Mouse (Mus musculus): ENCODE data around the gene Fbxo36. TPM values are rescaled to one million over a fixed set of nuclear protein-coding genes. Genes with fewer than 3 reads are reported as not detected.

Fbxo36 gene
- 1.3 TPM for total RNA-seq (2023)

DNA sequence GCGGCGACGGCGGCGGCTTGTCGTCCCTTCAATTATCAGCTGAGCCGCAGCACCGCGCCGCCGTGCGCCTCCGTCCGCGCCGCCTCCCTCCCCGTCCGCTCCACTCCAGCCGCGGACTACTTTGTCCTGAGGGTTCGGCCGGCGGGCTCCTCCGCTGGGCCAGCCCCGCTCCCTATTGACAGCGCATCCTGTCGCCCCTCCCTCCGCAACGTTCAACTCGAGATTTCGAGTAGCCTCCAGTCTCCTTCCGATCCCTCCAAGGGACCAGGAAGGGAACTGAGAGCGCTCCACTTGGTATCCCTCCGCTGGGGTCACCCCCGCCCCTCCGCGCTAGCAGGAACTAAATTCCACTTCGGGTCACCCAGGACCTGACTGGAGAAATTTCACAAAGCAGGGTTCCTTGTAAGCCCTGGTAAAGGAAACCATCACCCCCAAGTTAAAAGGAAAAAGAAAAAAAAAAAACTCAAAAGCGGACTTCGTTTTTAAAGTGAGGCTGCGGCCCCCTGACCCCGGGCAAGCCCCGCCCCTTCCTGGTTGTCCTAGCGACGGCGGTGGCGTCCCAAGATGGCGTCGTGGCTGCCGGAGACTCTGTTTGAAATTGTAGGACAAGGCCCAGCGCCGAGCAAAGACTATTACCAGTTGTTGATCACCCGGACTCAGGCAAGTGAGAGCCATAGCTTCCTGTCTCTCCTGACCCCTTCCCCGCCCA, at the start of gene Fbxo36:
Gene Fbxo36 (plus strand): TSS at position 533 of the 709 bp plus-strand sequence.

GRCm38 (mm10) chr1:84840018-84840664, 500 bp downstream of the Fbxo36 start, which contains the start of gene Trip12:
Gene Trip12, minus strand, starts transcription at chr1:84840516.

DNA sequence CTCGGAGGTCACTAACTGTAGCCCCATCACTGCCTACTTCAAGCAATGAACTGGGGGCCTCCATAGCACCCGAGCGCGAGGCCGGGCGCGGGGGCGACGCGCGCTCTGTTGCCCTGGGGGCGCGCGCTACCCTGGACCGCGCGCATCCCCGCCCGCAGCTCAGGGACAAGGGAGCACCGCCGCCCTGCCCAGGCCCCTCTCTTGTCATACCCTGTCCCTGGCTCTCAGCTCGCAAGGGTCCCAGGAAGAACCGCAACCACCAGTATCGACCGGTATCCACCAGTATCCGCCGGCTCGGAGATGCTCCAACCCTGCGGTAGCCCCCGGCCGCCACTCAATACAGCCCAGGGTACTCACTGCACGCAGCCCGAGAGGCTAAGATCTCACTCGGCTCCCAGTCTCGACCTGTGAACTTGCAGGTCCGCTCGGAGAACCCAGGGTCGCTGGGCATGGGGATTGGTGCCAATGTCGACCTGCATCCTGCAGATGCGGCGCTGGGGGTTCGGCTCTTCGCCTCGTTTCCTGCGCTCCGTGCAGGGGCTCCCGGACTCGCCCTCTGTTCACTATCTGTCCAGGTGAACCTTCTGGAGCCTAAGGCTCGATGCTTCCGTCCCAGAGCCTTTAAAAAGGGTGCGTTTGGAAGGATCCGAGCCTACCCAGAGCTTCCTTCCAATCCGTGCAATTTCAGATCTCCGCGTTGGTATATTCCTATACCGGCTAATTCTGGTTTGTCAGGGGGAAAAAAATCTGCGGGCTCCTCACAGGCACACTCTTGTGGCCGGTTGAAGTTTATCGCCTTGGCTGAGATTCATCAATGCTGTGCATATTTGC, 95.1 kb downstream of the Fbxo36 start, which contains the start of gene Slc16a14:
Gene Slc16a14 (minus strand): TSS at position 632 of the 831 bp plus-strand sequence.

Other genes starting within 250 kb of the Fbxo36 start
- gene Dner, start 143.6 kb upstream of the Fbxo36 start, total RNA-seq (2023): not detected
- gene Trip12, start 675 bp downstream of the Fbxo36 start, total RNA-seq (2023): 323 TPM
- not detected for gene Slc16a14, start 95.3 kb downstream of the Fbxo36 start, total RNA-seq (2023)